Mouse (Mus musculus) thymus, adult 2 months (tissue): ENCODE data around the gene Atp8a2.

Source experiments
- CTCF ChIP-seq: fragments of 200-500 bp; IDR thresholded peaks from 2 replicates; pipeline ENCODE4 v1.5.1; 2012; ENCODE audit warnings: mild to moderate bottlenecking, control low read depth, low read length, moderate library complexity, borderline replicate concordance; ENCODE audit not compliant: control insufficient read depth, poor library complexity, insufficient read depth; ENCODE audit errors: extremely low read depth
- POLR2A ChIP-seq: fragments of 200-500 bp; IDR thresholded peaks from 2 replicates; pipeline ENCODE4 v1.6.1; 2012; ENCODE audit warnings: mild to moderate bottlenecking, low read length, control low read depth, moderate library complexity; ENCODE audit not compliant: control insufficient read depth, poor library complexity, insufficient read depth; ENCODE audit errors: extremely low read depth

GRCm38 (mm10) chr14:59862351-59862750 lies 334.6 kb downstream of the Atp8a2 start:
- TF ChIP-seq CTCF (no peak), POLR2A (no peak)
